Mouse (Mus musculus): ENCODE results near the gene Trip13. TPM values are rescaled to one million over a fixed set of nuclear protein-coding genes. Genes with fewer than 3 reads are reported as not detected.

Gene Trip13
- total RNA-seq, 2 experiments from 2014 or later = 0.13 TPM; not detected in 1

DNA sequence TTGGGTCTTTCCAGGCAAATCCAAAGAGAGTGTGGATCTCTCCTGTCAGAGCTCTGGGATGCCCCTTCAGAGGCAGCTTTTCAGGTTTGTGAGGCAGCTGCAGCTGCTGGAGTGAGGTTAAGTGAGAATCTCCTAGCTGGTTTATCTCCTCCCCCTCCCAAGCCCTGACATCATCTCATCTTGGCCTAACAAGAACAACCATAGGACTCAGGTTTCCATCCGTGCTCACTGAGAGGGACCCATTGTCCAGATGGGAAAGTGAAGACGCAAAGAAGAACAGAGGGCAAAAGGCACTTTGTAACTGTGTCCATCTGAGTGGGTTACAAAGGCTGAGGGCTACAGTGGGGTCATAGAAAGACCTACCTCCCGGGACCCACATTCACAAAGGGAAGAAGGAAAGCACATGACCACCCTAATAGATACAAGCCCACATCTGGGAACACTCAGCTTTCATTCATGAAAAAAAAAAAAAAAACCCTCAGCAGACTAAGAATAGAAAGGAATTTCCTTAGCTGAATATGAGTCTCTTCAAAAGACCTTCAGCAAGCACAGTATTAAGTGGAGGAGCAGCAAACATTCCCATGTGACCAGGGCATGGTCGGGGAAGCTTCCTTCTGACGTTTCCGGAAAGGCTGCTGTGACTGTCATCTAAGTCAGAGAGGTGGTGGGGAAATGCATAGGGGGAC is 44.9 kb downstream of the Trip13 start:
- intact Hi-C loops (cut with DNase I) = no loop called here
- DNase-seq = peak in 1 of 2 experiments; percentile 17

DNA sequence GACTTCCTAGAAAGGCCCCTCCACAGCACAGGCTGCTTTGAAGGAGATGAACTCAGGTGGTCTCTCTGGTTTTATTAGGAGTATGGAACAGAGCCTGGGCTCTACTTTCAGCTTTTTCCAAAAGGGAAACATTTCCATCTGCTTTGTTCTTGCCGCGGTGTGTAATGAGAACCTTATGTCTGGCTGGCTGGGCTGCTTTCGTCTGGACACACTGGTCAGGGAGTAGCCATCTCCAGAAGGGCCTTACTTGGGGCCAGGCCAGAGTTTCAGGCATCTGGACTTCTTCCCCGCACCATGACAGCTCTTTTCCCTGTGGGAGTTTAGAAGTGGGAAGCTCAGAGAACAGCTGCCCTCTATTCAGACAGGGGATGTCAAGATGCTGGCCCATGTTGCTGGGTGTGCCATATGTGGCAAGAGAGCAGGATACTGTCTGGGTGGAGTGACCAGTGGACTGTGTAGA is 50.1 kb downstream of the Trip13 start:
- intact Hi-C loops (cut with DNase I) = no loop called here
- peak; percentile 66 to 79 for DNase-seq

DNA sequence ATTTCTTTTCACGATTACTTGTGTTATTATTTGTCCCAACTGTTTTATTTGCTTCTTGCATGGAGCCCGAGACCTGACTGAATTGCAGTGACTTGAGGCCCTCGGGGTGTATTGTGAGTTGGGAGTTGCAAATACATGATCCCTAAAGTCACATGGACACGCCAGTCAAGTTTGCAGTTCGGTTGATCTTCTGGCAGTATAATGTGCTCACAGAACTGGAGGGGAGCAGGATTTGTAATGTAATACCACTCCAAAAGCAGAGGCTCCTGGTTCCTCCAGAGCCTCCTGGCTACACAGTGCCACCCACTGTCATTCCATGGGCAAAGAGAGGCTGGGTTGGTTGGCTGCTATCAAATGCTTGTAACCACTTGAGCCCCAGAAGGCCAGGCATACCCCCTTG is 51.0 kb downstream of the Trip13 start:
- intact Hi-C loops (cut with DNase I) = no loop called here
- DNase-seq = no peak

DNA sequence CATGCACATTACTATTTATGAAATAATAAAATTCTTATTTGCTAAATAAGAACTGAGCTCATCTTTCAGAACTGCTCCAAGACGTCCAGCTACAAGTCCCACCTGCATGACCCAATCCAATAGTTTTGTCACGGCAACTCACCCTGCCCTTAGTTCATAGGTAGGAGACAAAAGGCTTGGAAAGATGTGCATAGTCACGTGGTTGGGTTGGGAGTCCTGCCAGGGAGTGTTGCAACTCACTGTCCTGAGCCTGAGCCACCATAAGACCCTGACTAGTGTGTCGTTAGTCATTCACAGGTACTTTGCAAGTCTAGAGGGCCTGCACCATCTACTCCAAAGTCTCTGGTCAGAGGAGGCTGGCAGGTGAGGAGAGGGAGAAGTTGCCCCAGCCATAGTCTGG is 51.5 kb downstream of the Trip13 start:
- intact Hi-C loops (cut with DNase I) = no loop called here
- peak in 1 of 2 experiments; percentile 35 for DNase-seq

DNA sequence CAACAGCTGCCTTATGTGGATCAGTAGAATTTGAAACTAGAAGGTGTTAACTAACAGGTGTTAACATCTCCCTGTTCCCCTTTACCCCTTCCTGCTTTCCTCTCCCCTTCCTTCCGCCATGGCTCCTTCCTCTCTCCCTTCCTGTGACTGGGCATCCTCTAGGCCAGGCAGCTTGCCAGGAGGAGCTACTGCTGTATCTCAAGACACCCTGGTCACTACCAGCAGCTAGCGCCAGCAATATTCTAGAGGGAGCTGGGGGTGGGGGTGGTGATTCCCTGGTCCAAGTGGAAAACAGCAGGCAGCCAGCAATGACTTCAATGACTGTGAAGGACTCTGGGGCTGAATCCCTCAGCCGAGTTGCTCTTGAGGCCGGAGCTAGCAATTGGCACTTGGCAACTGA is 51.9 kb downstream of the Trip13 start:
- no peak for DNase-seq
- intact Hi-C loops (cut with DNase I) = no loop called here

DNA sequence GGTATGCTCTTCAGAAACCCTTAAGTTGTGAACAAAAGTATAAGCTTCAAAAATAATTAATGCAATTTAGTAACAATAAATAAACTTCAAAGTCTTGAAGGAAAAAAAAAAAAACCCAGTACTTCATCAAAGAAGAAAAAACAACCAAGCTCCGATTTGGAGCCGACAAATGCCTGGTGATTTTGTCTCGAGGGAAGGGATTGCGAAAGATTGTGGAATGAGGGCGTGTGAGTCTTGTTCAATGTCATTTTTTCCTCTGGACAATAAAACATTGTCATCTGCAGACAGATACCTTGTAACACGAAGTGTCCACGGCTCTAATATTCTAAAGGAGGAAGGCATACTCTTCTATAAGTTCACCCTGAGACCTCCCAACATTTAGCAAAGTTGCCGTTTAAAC is 56.2 kb downstream of the Trip13 start:
- DNase-seq = no peak
- intact Hi-C loops (cut with DNase I) = no loop called here

DNA sequence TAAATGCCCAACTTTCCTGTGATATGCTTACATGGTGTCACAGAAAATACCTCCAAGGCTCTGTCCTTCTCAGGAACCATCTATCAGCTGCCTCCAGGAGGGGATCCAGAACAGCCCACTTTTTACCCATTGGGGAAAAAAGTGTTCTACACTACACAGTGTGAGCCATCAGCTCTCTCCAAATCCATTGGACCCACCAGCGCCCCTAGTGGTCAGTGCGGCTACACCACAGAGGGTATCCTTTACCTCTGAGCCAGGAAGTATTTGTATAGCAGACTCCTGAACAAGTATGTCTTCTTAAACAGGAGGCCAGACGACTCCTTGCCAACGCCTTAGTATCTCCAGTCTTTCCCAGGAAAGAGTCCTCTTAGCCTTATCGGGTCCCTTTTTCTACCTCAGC is 57.8 kb downstream of the Trip13 start:
- intact Hi-C loops (cut with DNase I) = no loop called here
- peak in 1 of 2 experiments; percentile 19 for DNase-seq

DNA sequence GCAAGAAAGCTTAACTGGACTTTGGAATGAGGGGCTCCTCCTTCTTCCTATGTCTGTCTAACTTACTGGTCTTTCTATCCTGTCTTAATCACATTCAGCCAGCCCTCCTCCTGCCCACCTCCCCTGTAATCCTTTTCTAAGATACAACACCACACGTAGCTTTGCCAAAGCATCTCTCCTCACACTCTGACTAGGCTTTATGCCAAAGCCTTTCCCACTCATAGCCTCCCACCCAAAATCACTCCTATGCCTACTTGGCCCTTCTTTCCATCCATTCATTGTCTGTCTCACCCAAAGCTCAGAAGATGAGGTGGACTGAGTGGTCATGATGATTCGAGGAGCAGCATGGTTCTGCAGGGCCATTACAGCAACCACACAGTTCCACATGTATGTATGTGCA is 65.4 kb downstream of the Trip13 start:
- no peak for DNase-seq
- intact Hi-C loops (cut with DNase I) = no loop called here

Small RNA genes lying within 50 kb of the gene (microRNA-seq; reads per million reads assigned to microRNA genes)
- gene Gm25197 = 0 reads per million in 2 experiments

Other genes starting within 250 kb of the Trip13 start
- gene Slc6a19, start 232.9 kb downstream of the Trip13 start, total RNA-seq (2021) = not detected
- 1 to 10 TPM; 4.3 to 5.5 TPM for gene Slc12a7, start 204.7 kb downstream of the Trip13 start, total RNA-seq (2021)
- gene Nkd2, start 90.2 kb downstream of the Trip13 start, total RNA-seq (2021) = 1 to 10 TPM; 1.1 to 1.6 TPM
- 10 to 100 TPM in 1 of 2 experiments, 1 to 10 TPM in 1; 8.3 to 11.0 TPM for gene Brd9, start within 50 bp of the Trip13 start, total RNA-seq (2021)
- gene Zdhhc11, start 26.1 kb upstream of the Trip13 start, total RNA-seq (2021) = not detected
- 1 to 10 TPM; 4.5 to 4.7 TPM for gene Tppp, start 71.6 kb upstream of the Trip13 start, total RNA-seq (2021)
- gene Cep72, start 124.5 kb upstream of the Trip13 start, total RNA-seq (2021) = under 1 TPM; 0.15 to 0.66 TPM
- gene Slc9a3, start 183.7 kb upstream of the Trip13 start, total RNA-seq (2021) = under 1 TPM; 0.54 to 0.56 TPM

All from gastrocnemius, postnatal 36 days (tissue).